Mouse (Mus musculus): ENCODE measurements around the gene Piwil1.

- TF ChIP-seq CTCF (IDR thresholded peaks at IDR 0.05) (no peak), EP300 (IDR thresholded peaks at IDR 0.05) (no peak)
Measured at GRCm38 (mm10) chr5:128710596-128710995, 8.3 kb downstream of the Piwil1 start.
